Comparison of ENCODE assay signal across 9 mouse cellular contexts in the genomic region with DNA sequence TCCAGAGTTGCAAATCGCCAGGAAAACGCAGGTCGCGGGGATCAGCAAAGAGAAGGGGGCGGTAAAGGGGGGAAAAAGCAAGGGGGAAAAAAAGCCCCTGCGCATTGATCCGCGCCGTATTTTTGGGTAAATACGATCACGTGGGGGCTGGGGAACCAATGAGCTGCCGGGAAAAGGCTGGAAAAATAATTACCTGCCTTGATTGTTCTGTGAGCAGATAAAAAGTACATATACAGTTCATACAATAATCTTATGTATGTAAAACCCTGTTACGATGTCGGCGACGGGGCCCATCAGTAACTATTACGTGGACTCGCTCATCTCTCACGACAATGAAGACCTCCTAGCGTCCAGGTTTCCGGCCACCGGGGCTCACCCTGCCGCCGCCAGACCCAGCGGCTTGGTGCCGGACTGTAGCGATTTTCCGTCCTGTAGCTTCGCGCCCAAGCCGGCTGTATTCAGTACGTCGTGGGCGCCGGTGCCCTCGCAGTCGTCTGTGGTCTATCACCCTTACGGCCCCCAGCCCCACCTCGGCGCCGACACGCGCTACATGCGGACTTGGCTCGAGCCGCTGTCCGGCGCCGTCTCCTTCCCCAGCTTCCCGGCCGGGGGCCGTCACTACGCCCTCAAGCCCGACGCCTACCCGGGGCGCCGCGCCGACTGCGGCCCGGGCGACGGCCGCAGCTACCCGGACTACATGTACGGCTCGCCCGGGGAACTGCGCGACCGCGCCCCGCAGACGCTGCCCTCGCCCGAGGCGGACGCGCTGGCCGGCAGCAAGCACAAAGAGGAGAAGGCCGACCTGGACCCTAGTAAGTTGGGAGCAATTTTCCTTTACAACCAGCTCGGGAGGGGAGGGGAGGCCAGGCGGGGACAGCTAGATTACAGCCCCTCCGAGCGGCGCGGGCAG. TPM values are rescaled to one million over a fixed set of nuclear protein-coding genes. Genes with fewer than 3 reads are reported as not detected.
A peak's percentile ranks its signal among the peaks of the same experiment; 100 is the strongest.
DNase-seq lines count a peak whose midpoint lies in the region; ATAC-seq and TF ChIP-seq lines count a peak whose summit lies in the region.
"Had no signal": no experiment of that assay in that cellular context is flagged by ENCODE, and none has a peak within 500 bp of the region (broad histone marks: within the 10 kb centered on the region; RNA-seq: fewer than 3 reads in every experiment).

No protein-coding gene starts in this region.

- H3K27ac ChIP-seq in lung, embryonic 14.5 days (ENCODE audit: low read depth) = no peak overlapping the region
- no peak overlapping the region for H3K27ac ChIP-seq in embryonic facial prominence, embryonic 13.5 days
- H3K27ac ChIP-seq in midbrain, embryonic 14.5 days (replicated peaks; ENCODE audit: low read depth, low read length) = no peak overlapping the region

- no peak for DNase-seq in lung, embryonic 14.5 days
- no peak for DNase-seq in lung, postnatal 36 days
- DNase-seq in midbrain, embryonic 14.5 days = peak; percentile 53
- no peak for DNase-seq in left cerebral cortex, adult 8-10 months (ENCODE audit: low spot score in 2 of 2)
- no peak for DNase-seq in layer of hippocampus, postnatal 36 days
- DNase-seq in right cerebral cortex, postnatal 10 days (ENCODE audit: low spot score in 2 of 2) = no peak

- peaks cover 100% of the 10 kb centered on the region for H3K27me3 ChIP-seq in lung, embryonic 14.5 days (ENCODE audit: insufficient read depth, low read length)
- peaks cover 100% of the 10 kb centered on the region for H3K27me3 ChIP-seq in embryonic facial prominence, embryonic 13.5 days
- peaks cover 99% of the 10 kb centered on the region for H3K27me3 ChIP-seq in midbrain, embryonic 14.5 days (ENCODE audit: control insufficient read depth, insufficient read depth, low read length)

- 0 out of 2 replicates have a peak, but pooled peaks cover 2% of the 10 kb centered on the region for H3K4me1 ChIP-seq in lung, embryonic 14.5 days (ENCODE audit: insufficient read depth)
- peaks cover 7% of the 10 kb centered on the region for H3K4me1 ChIP-seq in embryonic facial prominence, embryonic 13.5 days
- 0 out of 2 replicates have a peak, but pooled peaks cover 3% of the 10 kb centered on the region for H3K4me1 ChIP-seq in midbrain, embryonic 14.5 days (ENCODE audit: control insufficient read depth, insufficient read depth, low read length)

- no peak overlapping the region for H3K9ac ChIP-seq in lung, embryonic 14.5 days
- no peak overlapping the region for H3K9ac ChIP-seq in embryonic facial prominence, embryonic 13.5 days
- H3K9ac ChIP-seq in midbrain, embryonic 14.5 days (replicated peaks; ENCODE audit: low read length) = no peak overlapping the region

- no peaks in the 10 kb centered on the region for H3K36me3 ChIP-seq in lung, embryonic 14.5 days (ENCODE audit: insufficient read depth)
- H3K36me3 ChIP-seq in embryonic facial prominence, embryonic 13.5 days = no peaks in the 10 kb centered on the region
- no peaks in the 10 kb centered on the region for H3K36me3 ChIP-seq in midbrain, embryonic 14.5 days (ENCODE audit: control insufficient read depth, insufficient read depth, low read length)

- no peak for TF ChIP-seq CTCF in lung, embryonic 14.5 days (IDR thresholded peaks at IDR 0.05; ENCODE audit: low read depth)

- H3K4me3 ChIP-seq in lung, embryonic 14.5 days (ENCODE audit: low read depth, low read length) = peak overlapping the region; percentile 26
- H3K4me3 ChIP-seq in embryonic facial prominence, embryonic 13.5 days = peak overlapping the region; percentile 22
- H3K4me3 ChIP-seq in midbrain, embryonic 14.5 days (replicated peaks; ENCODE audit: low read depth, low read length) = 0 out of 2 replicates have a peak overlapping the region, but pooled peaks have one; percentile 14

- no peaks in the 10 kb centered on the region for H3K9me3 ChIP-seq in lung, embryonic 14.5 days (ENCODE audit: low read depth, low read length)
- H3K9me3 ChIP-seq in embryonic facial prominence, embryonic 13.5 days = no peaks in the 10 kb centered on the region
- no peaks in the 10 kb centered on the region for H3K9me3 ChIP-seq in midbrain, embryonic 14.5 days (ENCODE audit: control insufficient read depth, low read length)

- H3K4me2 ChIP-seq in lung, embryonic 14.5 days = peak overlapping the region; percentile 46
- H3K4me2 ChIP-seq in embryonic facial prominence, embryonic 13.5 days = peak overlapping the region; percentile 34
- H3K4me2 ChIP-seq in midbrain, embryonic 14.5 days (ENCODE audit: low read length) = peak overlapping the region; percentile 40

- WGBS in lung, embryonic 14.5 days = under 1% methylated on average over 88 of the region's 88 CpGs
- under 1% methylated on average over 88 of the region's 88 CpGs for WGBS in embryonic facial prominence, embryonic 13.5 days
- 1% methylated on average over 88 of the region's 88 CpGs for WGBS in midbrain, embryonic 14.5 days

- 0 out of 2 replicates have a peak, but pooled peaks have one; percentile 25 for ATAC-seq in lung, embryonic 14.5 days (ENCODE audit: insufficient read depth)
- no peak for ATAC-seq in embryonic facial prominence, embryonic 13.5 days (ENCODE audit: insufficient number of reproducible peaks, insufficient read depth, low FRiP score, low TSS enrichment, low read depth)
- ATAC-seq in inflammation-experienced regulatory T-cells, adult 6 months = peak; percentile 29
- no peak; the same call in 1 of the 2 replicates for ATAC-seq in midbrain, embryonic 14.5 days (ENCODE audit: low FRiP score, low TSS enrichment)

RNA-seq across cellular contexts. Expression of gene Hoxc9, which starts 5.4 kb away (rescaled TPM):
- not detected in 2 replicates for polyA plus RNA-seq in lung, embryonic 14.5 days (2014; fragmentation: Nextera tagmentation; extraction: Ambion mirVana)
- not detected in 2 replicates for polyA plus RNA-seq in embryonic facial prominence, embryonic 13.5 days (2015; fragmentation: Nextera tagmentation; extraction: Ambion mirVana)
- not detected for polyA plus RNA-seq in inflammation-experienced regulatory T-cells, adult 6 months (2017; shearing (Covaris generic))
- polyA plus RNA-seq in midbrain, embryonic 14.5 days (2014; fragmentation: Nextera tagmentation; extraction: Ambion mirVana) = not detected in 2 replicates
- not detected for total RNA-seq in left cerebral cortex, adult 8-10 months (2022)
- not detected for total RNA-seq in layer of hippocampus, postnatal 36 days (2021)
- polyA plus RNA-seq: cortical plate, adult 2 months had no signal

RNA-seq across cellular contexts. Expression of gene Hoxc8, which starts 8.8 kb away (rescaled TPM):
- not detected in 2 replicates for polyA plus RNA-seq in lung, embryonic 14.5 days (2014; fragmentation: Nextera tagmentation; extraction: Ambion mirVana)
- polyA plus RNA-seq in embryonic facial prominence, embryonic 13.5 days (2015; fragmentation: Nextera tagmentation; extraction: Ambion mirVana) = not detected in 2 replicates
- polyA plus RNA-seq in inflammation-experienced regulatory T-cells, adult 6 months (2017; shearing (Covaris generic)) = under 1 TPM in 1 of 3 experiments, not detected in 2; 0.20 TPM
- not detected in 2 replicates for polyA plus RNA-seq in midbrain, embryonic 14.5 days (2014; fragmentation: Nextera tagmentation; extraction: Ambion mirVana)
- total RNA-seq in left cerebral cortex, adult 8-10 months (2022) = not detected
- total RNA-seq in layer of hippocampus, postnatal 36 days (2021) = not detected
- polyA plus RNA-seq: cortical plate, adult 2 months had no signal

RNA-seq across cellular contexts. Expression of gene Hoxc5, which starts 14.4 kb away (rescaled TPM):
- 0.62 and 0.74 TPM in 2 replicates for polyA plus RNA-seq in lung, embryonic 14.5 days (2014; fragmentation: Nextera tagmentation; extraction: Ambion mirVana)
- 1.1 and 1.8 TPM in 2 replicates for polyA plus RNA-seq in embryonic facial prominence, embryonic 13.5 days (2015; fragmentation: Nextera tagmentation; extraction: Ambion mirVana)
- polyA plus RNA-seq in inflammation-experienced regulatory T-cells, adult 6 months (2017; shearing (Covaris generic)) = not detected
- polyA plus RNA-seq in midbrain, embryonic 14.5 days (2014; fragmentation: Nextera tagmentation; extraction: Ambion mirVana) = 0.12 TPM in 1 of 2 replicates, not detected in the other
- total RNA-seq in left cerebral cortex, adult 8-10 months (2022) = not detected
- not detected for total RNA-seq in layer of hippocampus, postnatal 36 days (2021)
- polyA plus RNA-seq: cortical plate, adult 2 months had no signal

RNA-seq across cellular contexts. Expression of gene Hoxc10, which starts 15.0 kb away (rescaled TPM):
- not detected in 2 replicates for polyA plus RNA-seq in lung, embryonic 14.5 days (2014; fragmentation: Nextera tagmentation; extraction: Ambion mirVana)
- 0.10 TPM in 1 of 2 replicates, not detected in the other for polyA plus RNA-seq in embryonic facial prominence, embryonic 13.5 days (2015; fragmentation: Nextera tagmentation; extraction: Ambion mirVana)
- polyA plus RNA-seq in inflammation-experienced regulatory T-cells, adult 6 months (2017; shearing (Covaris generic)) = not detected
- polyA plus RNA-seq in midbrain, embryonic 14.5 days (2014; fragmentation: Nextera tagmentation; extraction: Ambion mirVana) = not detected in 2 replicates
- total RNA-seq in left cerebral cortex, adult 8-10 months (2022) = not detected
- not detected for total RNA-seq in layer of hippocampus, postnatal 36 days (2021)
- polyA plus RNA-seq: cortical plate, adult 2 months had no signal

RNA-seq across cellular contexts. Expression of gene Hoxc6, which starts 16.4 kb away (rescaled TPM):
- not detected in 2 replicates for polyA plus RNA-seq in lung, embryonic 14.5 days (2014; fragmentation: Nextera tagmentation; extraction: Ambion mirVana)
- polyA plus RNA-seq in embryonic facial prominence, embryonic 13.5 days (2015; fragmentation: Nextera tagmentation; extraction: Ambion mirVana) = not detected in 2 replicates
- polyA plus RNA-seq in inflammation-experienced regulatory T-cells, adult 6 months (2017; shearing (Covaris generic)) = not detected
- not detected in 2 replicates for polyA plus RNA-seq in midbrain, embryonic 14.5 days (2014; fragmentation: Nextera tagmentation; extraction: Ambion mirVana)
- total RNA-seq in left cerebral cortex, adult 8-10 months (2022) = not detected
- not detected for total RNA-seq in layer of hippocampus, postnatal 36 days (2021)
- polyA plus RNA-seq: cortical plate, adult 2 months had no signal

Comparison
In these comparisons a context has a peak if more than half of its experiments do, and no peak if none do; other contexts are left out.
1. ATAC-seq: peak in lung, embryonic 14.5 days (single experiment) and inflammation-experienced regulatory T-cells, adult 6 months (single experiment); none in embryonic facial prominence, embryonic 13.5 days (single experiment) and midbrain, embryonic 14.5 days (single experiment).
2. Peak in every context shown above with its lines, with median percentiles within 50 percentile points of each other: H3K4me2 ChIP-seq and H3K4me3 ChIP-seq.